ENCODE assay signal across 9 mouse cellular contexts in genomic region chr14:21610224-21610623, GRCm38 (mm10).
DNase-seq lines count a peak whose midpoint lies in the region; ATAC-seq lines count a peak whose summit lies in the region.
"Had no signal": no experiment of that assay in that cellular context is flagged by ENCODE, and none has a peak within 500 bp of the region (broad histone marks: within the 10 kb centered on the region; RNA-seq: fewer than 3 reads in every experiment).

No protein-coding gene starts in this region.

- WGBS in limb, embryonic 11.5 days = 14% methylated on average over 3 of the region's 3 CpGs
- WGBS in limb, embryonic 10.5 days = 19% methylated on average over 3 of the region's 3 CpGs

- peaks cover 2% of the 10 kb centered on the region for H3K36me3 ChIP-seq in limb, embryonic 11.5 days (ENCODE audit: control insufficient read depth, insufficient read depth, low read length)
- H3K36me3 ChIP-seq in limb, embryonic 10.5 days = peaks cover 14% of the 10 kb centered on the region

- H3K9ac ChIP-seq in limb, embryonic 11.5 days (ENCODE audit: low read length) = no peak overlapping the region

- H3K27me3 ChIP-seq in limb, embryonic 11.5 days (ENCODE audit: control insufficient read depth, insufficient read depth, low read length) = no peaks in the 10 kb centered on the region
- no peaks in the 10 kb centered on the region for H3K27me3 ChIP-seq in limb, embryonic 10.5 days (ENCODE audit: low read depth, poor library complexity, severe bottlenecking)
- H3K27me3 ChIP-seq: megakaryocyte, embryonic 14.5 days had no signal

- no peak overlapping the region for H3K27ac ChIP-seq in limb, embryonic 11.5 days (replicated peaks; ENCODE audit: low read depth, low read length)
- H3K27ac ChIP-seq in limb, embryonic 10.5 days = no peak overlapping the region

- no peak overlapping the region for H3K4me2 ChIP-seq in limb, embryonic 11.5 days (ENCODE audit: low read depth, severe bottlenecking)

- no peak overlapping the region for H3K4me3 ChIP-seq in limb, embryonic 11.5 days (ENCODE audit: low read depth, low read length)
- H3K4me3 ChIP-seq in limb, embryonic 10.5 days = no peak overlapping the region
- H3K4me3 ChIP-seq: megakaryocyte, embryonic 14.5 days had no signal

- intact Hi-C loops in heart, postnatal 10 days (cut with DNase I) = loop anchor here (2.0 to 5.0 kb wide), 2 partner anchors 53 to 473 kb away; no protein-coding TSS in a partner anchor

- peaks cover 6% of the 10 kb centered on the region; the same call in 1 of the 2 replicates for H3K4me1 ChIP-seq in limb, embryonic 11.5 days (ENCODE audit: control insufficient read depth, insufficient read depth, low read length)
- H3K4me1 ChIP-seq in limb, embryonic 10.5 days = peaks cover 27% of the 10 kb centered on the region

- no peak for DNase-seq in limb, embryonic 11.5 days (ENCODE audit: low spot score)
- DNase-seq in limb, embryonic 10.5 days (ENCODE audit: low spot score) = no peak
- peak; percentile 60 for DNase-seq in MN1 (ENCODE audit: low spot score)
- DNase-seq in cerebellum, adult 9-11 months = peak; percentile 46
- DNase-seq in heart, postnatal 10 days = peak; percentile 53 to 67
- peak; percentile 80 for DNase-seq in lung, postnatal 36 days
- no peak for DNase-seq in adrenal gland, postnatal 14 days
- no peak for DNase-seq in frontal cortex, postnatal 10 days (ENCODE audit: low spot score in 2 of 2)

- ATAC-seq in limb, embryonic 11.5 days (ENCODE audit: insufficient number of reproducible peaks, low FRiP score, low TSS enrichment, low read depth) = 0 out of 2 replicates have a peak, but pooled peaks have one; percentile 26

- no peaks in the 10 kb centered on the region for H3K9me3 ChIP-seq in limb, embryonic 11.5 days (ENCODE audit: control insufficient read depth, low read length)
- H3K9me3 ChIP-seq in limb, embryonic 10.5 days (replicated peaks) = no peaks in the 10 kb centered on the region
- H3K9me3 ChIP-seq: megakaryocyte, embryonic 14.5 days had no signal

Comparison
In these comparisons a context has a peak if more than half of its experiments do, and no peak if none do; other contexts are left out.
1. DNase-seq: peak in MN1 (single experiment), cerebellum, adult 9-11 months (single experiment), heart, postnatal 10 days (2 of 2) and lung, postnatal 36 days (single experiment); none in limb, embryonic 11.5 days (single experiment), limb, embryonic 10.5 days (single experiment), adrenal gland, postnatal 14 days (single experiment) and frontal cortex, postnatal 10 days (0 of 2).